10 mouse cellular contexts compared by ENCODE assay signal in the genomic region with DNA sequence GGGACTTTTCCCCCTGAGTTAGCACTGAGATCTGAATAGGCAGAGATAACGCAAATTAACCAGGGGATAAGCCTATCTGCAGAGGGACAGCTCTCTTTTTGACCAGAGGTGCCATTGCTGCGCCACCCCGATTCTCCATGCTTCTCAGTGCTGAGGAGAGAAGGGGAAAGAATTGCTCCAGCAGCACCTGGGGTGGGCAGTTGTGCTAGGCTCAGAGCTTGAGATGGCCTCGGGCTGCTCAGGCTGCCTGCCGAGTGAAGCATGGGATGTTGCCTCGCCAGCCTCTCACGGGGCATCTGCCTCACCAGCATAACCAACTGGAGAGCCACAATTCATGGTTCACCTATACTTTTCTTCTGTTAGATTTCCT. TPM values are rescaled to one million over a fixed set of nuclear protein-coding genes. Genes with fewer than 3 reads are reported as not detected.
DNase-seq lines count a peak whose midpoint lies in the region; ATAC-seq and TF ChIP-seq lines count a peak whose summit lies in the region.
"Had no signal": no experiment of that assay in that cellular context is flagged by ENCODE, and none has a peak within 500 bp of the region (broad histone marks: within the 10 kb centered on the region; RNA-seq: fewer than 3 reads in every experiment).

No protein-coding gene starts in this region.

- no peak for DNase-seq in liver
- no peak for DNase-seq in kidney, adult 2 months
- no peak for DNase-seq in urinary bladder, postnatal 14 days (ENCODE audit: low spot score)
- DNase-seq: spleen, adult 18-20 months; thymus, adult 18-20 months had no signal

- H3K9me3 ChIP-seq in liver, embryonic 12.5 days (replicated peaks), result no peaks in the 10 kb centered on the region
- H3K9me3 ChIP-seq in forebrain, embryonic 15.5 days, result no peaks in the 10 kb centered on the region
- H3K9me3 ChIP-seq: liver, embryonic 15.5 days had no signal

- H3K27me3 ChIP-seq in liver, embryonic 12.5 days (replicated peaks), result no peaks in the 10 kb centered on the region
- H3K27me3 ChIP-seq in forebrain, embryonic 15.5 days, result no peaks in the 10 kb centered on the region
- no peaks in the 10 kb centered on the region for H3K27me3 ChIP-seq in kidney, adult 2 months (replicated peaks; ENCODE audit: control insufficient read depth, insufficient read depth, low read length)
- H3K27me3 ChIP-seq: liver, embryonic 15.5 days had no signal

- no peak overlapping the region for H3K4me2 ChIP-seq in liver, embryonic 12.5 days
- peak overlapping the region; percentile 31; the same call in 1 of the 2 replicates for H3K4me2 ChIP-seq in forebrain, embryonic 15.5 days (replicated peaks)
- H3K4me2 ChIP-seq: liver, embryonic 15.5 days had no signal

- H3K36me3 ChIP-seq in liver, embryonic 12.5 days, result peaks cover 19% of the 10 kb centered on the region; the same call in 1 of the 2 replicates
- no peaks in the 10 kb centered on the region for H3K36me3 ChIP-seq in forebrain, embryonic 15.5 days
- H3K36me3 ChIP-seq in kidney, adult 2 months (ENCODE audit: control insufficient read depth, insufficient read depth, low read length), result no peaks in the 10 kb centered on the region
- H3K36me3 ChIP-seq: liver, embryonic 15.5 days had no signal

- peaks cover 51% of the 10 kb centered on the region for H3K4me1 ChIP-seq in liver, embryonic 12.5 days
- peaks cover 57% of the 10 kb centered on the region for H3K4me1 ChIP-seq in forebrain, embryonic 15.5 days
- peaks cover 29% of the 10 kb centered on the region for H3K4me1 ChIP-seq in olfactory bulb, adult 2 months (ENCODE audit: control insufficient read depth, insufficient read depth, low read length)
- H3K4me1 ChIP-seq in kidney, adult 2 months (ENCODE audit: control insufficient read depth, insufficient read depth, low read length), result peaks cover 7% of the 10 kb centered on the region

- H3K27ac ChIP-seq in liver, embryonic 12.5 days, result no peak overlapping the region
- peak overlapping the region; percentile 88 for H3K27ac ChIP-seq in forebrain, embryonic 15.5 days (replicated peaks)
- H3K27ac ChIP-seq in olfactory bulb, adult 2 months (ENCODE audit: insufficient read depth, low read depth, low read length), result peak overlapping the region; percentile 21
- no peak overlapping the region for H3K27ac ChIP-seq in kidney, adult 2 months (ENCODE audit: insufficient read depth, low read depth, low read length)
- H3K27ac ChIP-seq: liver, embryonic 15.5 days had no signal

- H3K4me3 ChIP-seq in liver, embryonic 12.5 days, result no peak overlapping the region
- H3K4me3 ChIP-seq in forebrain, embryonic 15.5 days, result no peak overlapping the region
- H3K4me3 ChIP-seq in olfactory bulb, adult 2 months (ENCODE audit: insufficient read depth, low read depth, low read length), result no peak overlapping the region
- H3K4me3 ChIP-seq in kidney, adult 2 months (ENCODE audit: insufficient read depth, low read depth, low read length), result no peak overlapping the region
- H3K4me3 ChIP-seq: liver, embryonic 15.5 days had no signal

- 66% methylated on average over 7 of the region's 7 CpGs for WGBS in liver, embryonic 12.5 days (ENCODE audit: insufficient replicate concordance)
- WGBS in forebrain, embryonic 15.5 days, result 45% methylated on average over 7 of the region's 7 CpGs
- WGBS in olfactory bulb, adult 2 months, result 51% methylated on average over 7 of the region's 7 CpGs
- 77% methylated on average over 7 of the region's 7 CpGs for WGBS in kidney, adult 2 months

- H3K9ac ChIP-seq in liver, embryonic 12.5 days, result no peak overlapping the region
- peak overlapping the region; percentile 3; the same call in 1 of the 2 replicates for H3K9ac ChIP-seq in forebrain, embryonic 15.5 days (replicated peaks)
- H3K9ac ChIP-seq: liver, embryonic 15.5 days had no signal

- no peak for TF ChIP-seq CTCF in olfactory bulb, adult 2 months (IDR thresholded peaks at IDR 0.05; ENCODE audit: insufficient read depth, low read depth, low read length)
- no peak for TF ChIP-seq CTCF in kidney, adult 2 months (conservative IDR thresholded peaks at IDR 0.05; ENCODE audit: insufficient read depth, insufficient read length, low read depth, low read length)

- peak; percentile 55; the same call in 1 of the 2 replicates for ATAC-seq in liver, embryonic 12.5 days
- no peak for ATAC-seq in forebrain, embryonic 15.5 days (replicated peaks)
- ATAC-seq in megakaryocyte-erythroid progenitor cell, adult 5-6 weeks (replicated peaks; ENCODE audit: low FRiP score, low TSS enrichment, poor library complexity, severe bottlenecking), result 0 out of 2 replicates have a peak, but pooled peaks have one; percentile 40

- TF ChIP-seq POLR2A in olfactory bulb, adult 2 months (IDR thresholded peaks at IDR 0.05; ENCODE audit: insufficient read depth, low read depth, low read length), result no peak
- TF ChIP-seq POLR2A in kidney, adult 2 months (IDR thresholded peaks at IDR 0.05; ENCODE audit: low read depth, low read length), result no peak

RNA-seq across cellular contexts. Expression of gene Ctnnbl1, which starts 15.2 kb away (rescaled TPM):
- 35.7 and 39.0 TPM in 2 replicates for polyA plus RNA-seq in liver, embryonic 12.5 days (2016; fragmentation: Nextera tagmentation; extraction: Ambion mirVana)
- polyA plus RNA-seq in forebrain, embryonic 15.5 days (2015; fragmentation: Nextera tagmentation; extraction: Ambion mirVana), result 81.1 and 82.5 TPM in 2 replicates
- 23.5 and 28.1 TPM in 2 replicates for total RNA-seq in megakaryocyte-erythroid progenitor cell, adult 5-6 weeks (2014; fragmentation: Nextera tagmentation)
- 36.6 and 39.6 TPM in 2 replicates for total RNA-seq in megakaryocyte-erythroid progenitor cell, adult 5-6 weeks (2017)
- not detected in 2 replicates for polyA plus RNA-seq in olfactory bulb, adult 2 months (2012; ENCODE audit: insufficient read depth, insufficient read length, low replicate concordance, missing spikeins)
- polyA plus RNA-seq in kidney, adult 2 months (2012; rRNA removed), result 16.7 and 17.6 TPM in 2 replicates

Comparison
In these comparisons a context has a peak if more than half of its experiments do, and no peak if none do; other contexts are left out.
1. H3K27ac ChIP-seq: peak in forebrain, embryonic 15.5 days (single experiment) and olfactory bulb, adult 2 months (single experiment); none in liver, embryonic 12.5 days (single experiment) and kidney, adult 2 months (single experiment).
2. RNA of gene Ctnnbl1, which starts 15.2 kb away (polyA plus RNA-seq): 81.1 to 82.5 TPM in forebrain, embryonic 15.5 days, 35.7 to 39.0 TPM in liver, embryonic 12.5 days and 16.7 to 17.6 TPM in kidney, adult 2 months; not detected in olfactory bulb, adult 2 months; every median in the first group is over 10 times any median in the second.